ENCODE assay signal across 10 mouse cellular contexts in the genomic region with DNA sequence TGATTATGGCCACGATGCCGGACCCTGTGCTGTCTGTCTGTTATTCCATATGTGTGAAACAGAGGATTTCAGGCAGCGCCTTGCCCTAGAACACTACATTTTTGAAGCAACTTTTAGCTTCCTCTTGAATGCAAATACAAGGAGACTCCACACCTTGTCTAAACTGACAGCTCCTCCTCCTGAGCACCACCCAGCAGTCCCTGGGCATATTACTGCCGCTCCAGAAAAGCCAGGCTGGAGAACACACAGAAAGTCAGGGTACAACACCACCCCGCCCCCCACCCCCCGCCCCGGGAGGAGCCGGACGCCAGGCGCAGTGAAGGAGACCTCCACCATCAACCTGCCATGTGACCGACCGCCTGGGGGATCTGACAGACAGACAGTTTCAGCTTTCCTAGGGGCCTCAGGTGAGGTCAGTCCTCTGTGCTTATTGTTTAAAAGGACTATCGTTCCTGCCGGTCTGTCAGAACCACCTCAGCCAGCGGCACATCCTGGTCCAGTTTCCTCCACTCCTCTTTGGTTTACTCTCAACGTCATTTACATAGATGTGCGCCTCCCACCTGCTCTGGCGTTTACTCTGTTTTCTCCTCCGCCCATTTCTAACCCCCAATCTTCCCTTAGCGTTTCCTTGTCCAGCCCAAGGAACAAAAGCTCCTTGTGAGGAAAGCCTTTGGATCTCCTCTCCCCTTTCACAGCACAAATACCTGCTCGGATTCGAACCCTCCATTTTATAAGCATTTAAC. TPM values are rescaled to one million over a fixed set of nuclear protein-coding genes. Genes with fewer than 3 reads are reported as not detected.
A peak's percentile ranks its signal among the peaks of the same experiment; 100 is the strongest.
DNase-seq lines count a peak whose midpoint lies in the region; ATAC-seq lines count a peak whose summit lies in the region.
"Had no signal": no experiment of that assay in that cellular context is flagged by ENCODE, and none has a peak within 500 bp of the region (broad histone marks: within the 10 kb centered on the region; RNA-seq: fewer than 3 reads in every experiment).

No protein-coding gene starts in this region.

- intact Hi-C loops in left cerebral cortex, postnatal 14 days (cut with DNase I): no loop called here

- H3K4me3 ChIP-seq in neural tube, embryonic 11.5 days (ENCODE audit: low read depth, low read length): no peak overlapping the region
- H3K4me3 ChIP-seq in limb, embryonic 15.5 days: 0 out of 2 replicates have a peak overlapping the region, but pooled peaks have one; percentile 5
- 0 out of 2 replicates have a peak overlapping the region, but pooled peaks have one; percentile 15 for H3K4me3 ChIP-seq in stomach, embryonic 16.5 days (replicated peaks; ENCODE audit: low read length)
- H3K4me3 ChIP-seq: myocyte had no signal

- H3K27ac ChIP-seq in neural tube, embryonic 11.5 days (ENCODE audit: low read depth, low read length): no peak overlapping the region
- no peak overlapping the region for H3K27ac ChIP-seq in limb, embryonic 15.5 days
- peak overlapping the region; percentile 50; the same call in 1 of the 2 replicates for H3K27ac ChIP-seq in stomach, embryonic 16.5 days (ENCODE audit: low read length)

- H3K36me3 ChIP-seq in neural tube, embryonic 11.5 days (ENCODE audit: control insufficient read depth, insufficient read depth, low read length): no peaks in the 10 kb centered on the region
- H3K36me3 ChIP-seq in limb, embryonic 15.5 days: no peaks in the 10 kb centered on the region
- H3K36me3 ChIP-seq in stomach, embryonic 16.5 days (ENCODE audit: control insufficient read depth, insufficient read depth, low read length): no peaks in the 10 kb centered on the region

- no peaks in the 10 kb centered on the region for H3K4me1 ChIP-seq in neural tube, embryonic 11.5 days (ENCODE audit: control insufficient read depth, insufficient read depth, low read length)
- peaks cover 7% of the 10 kb centered on the region; the same call in 1 of the 2 replicates for H3K4me1 ChIP-seq in limb, embryonic 15.5 days
- H3K4me1 ChIP-seq in stomach, embryonic 16.5 days (ENCODE audit: control insufficient read depth, insufficient read depth, low read length): peaks cover 5% of the 10 kb centered on the region

- H3K9me3 ChIP-seq in neural tube, embryonic 11.5 days (ENCODE audit: control insufficient read depth, low read length): no peaks in the 10 kb centered on the region
- H3K9me3 ChIP-seq in limb, embryonic 15.5 days: no peaks in the 10 kb centered on the region
- H3K9me3 ChIP-seq in stomach, embryonic 16.5 days (replicated peaks; ENCODE audit: control insufficient read depth, low read length): no peaks in the 10 kb centered on the region

- no peaks in the 10 kb centered on the region for H3K27me3 ChIP-seq in neural tube, embryonic 11.5 days (ENCODE audit: control insufficient read depth, insufficient read depth, low read length)
- no peaks in the 10 kb centered on the region for H3K27me3 ChIP-seq in limb, embryonic 15.5 days
- no peaks in the 10 kb centered on the region for H3K27me3 ChIP-seq in stomach, embryonic 16.5 days (ENCODE audit: control insufficient read depth, insufficient read depth, low read length)

- no peak for DNase-seq in cerebellum, adult 11 months
- DNase-seq in neural tube, embryonic 11.5 days (ENCODE audit: low spot score): no peak
- no peak for DNase-seq in neural tube, embryonic 10.5 days (ENCODE audit: extremely low spot score, low spot score)
- DNase-seq in left cerebral cortex, postnatal 14 days (ENCODE audit: low spot score in 2 of 2): no peak
- DNase-seq: gastrocnemius, postnatal 36 days had no signal

- peak; percentile 53 for ATAC-seq in cerebellum, adult (ENCODE audit: insufficient number of reproducible peaks, low FRiP score, low TSS enrichment)
- ATAC-seq in neural tube, embryonic 11.5 days (ENCODE audit: insufficient read depth, low FRiP score, low TSS enrichment): peak; percentile 48; the same call in 1 of the 2 replicates
- ATAC-seq in limb, embryonic 15.5 days (ENCODE audit: insufficient number of reproducible peaks, low FRiP score, low TSS enrichment, low read depth): no peak
- peak; percentile 44; the same call in 1 of the 2 replicates for ATAC-seq in stomach, embryonic 16.5 days (ENCODE audit: insufficient read depth, low FRiP score)
- ATAC-seq in monocyte, adult 5-6 weeks (replicated peaks; ENCODE audit: insufficient number of reproducible peaks, low FRiP score, low TSS enrichment, poor library complexity, severe bottlenecking): no peak

- H3K4me2 ChIP-seq in neural tube, embryonic 11.5 days (ENCODE audit: low read depth): peak overlapping the region; percentile 25
- peak overlapping the region; percentile 34 for H3K4me2 ChIP-seq in limb, embryonic 15.5 days
- H3K4me2 ChIP-seq in stomach, embryonic 16.5 days (ENCODE audit: low read depth, low read length): peak overlapping the region; percentile 40

- WGBS in neural tube, embryonic 11.5 days: 23% methylated on average over 22 of the region's 22 CpGs
- WGBS in limb, embryonic 15.5 days: 22% methylated on average over 22 of the region's 22 CpGs
- 26% methylated on average over 22 of the region's 22 CpGs for whole genome bisulfite sequencing in stomach, embryonic 16.5 days

- H3K9ac ChIP-seq in neural tube, embryonic 11.5 days (ENCODE audit: low read length): no peak overlapping the region
- H3K9ac ChIP-seq in limb, embryonic 15.5 days: no peak overlapping the region
- peak overlapping the region; percentile 51 for H3K9ac ChIP-seq in stomach, embryonic 16.5 days (ENCODE audit: low read length)

RNA-seq across cellular contexts. Expression of a gene that starts 52.8 kb away (rescaled TPM):
- polyA plus RNA-seq in neural tube, embryonic 11.5 days (2014; fragmentation: Nextera tagmentation; extraction: Ambion mirVana): 19.8 and 20.1 TPM in 2 replicates
- 12.0 and 13.1 TPM in 2 replicates for polyA plus RNA-seq in limb, embryonic 15.5 days (2015; fragmentation: Nextera tagmentation; extraction: Ambion mirVana)
- 39.9 and 45.9 TPM in 2 replicates for polyA plus RNA-seq in stomach, embryonic 16.5 days (2015; fragmentation: Nextera tagmentation; extraction: Ambion mirVana)
- total RNA-seq in left cerebral cortex, postnatal 14 days (2021): 1 to 10 TPM; 8.1 to 8.3 TPM
- total RNA-seq in monocyte, adult 5-6 weeks (2017): 23.0 to 34.5 TPM (median 26.7 TPM) in 3 replicates

Comparison
In these comparisons a context has a peak if more than half of its experiments do, and no peak if none do; other contexts are left out.
1. ATAC-seq: peak in cerebellum, adult (single experiment), neural tube, embryonic 11.5 days (single experiment) and stomach, embryonic 16.5 days (single experiment); none in limb, embryonic 15.5 days (single experiment) and monocyte, adult 5-6 weeks (single experiment).
2. Peak in every context shown above with its lines, with median percentiles within 50 percentile points of each other: H3K4me2 ChIP-seq.